Mouse (Mus musculus): ENCODE measurements at regions not wholly inside any gene's neighbourhood (a gene's known extent, or its start where the extent isn't known, plus 50 kb on each side); places are given as distances from the start of the nearest gene placed in this dataset.

DNA sequence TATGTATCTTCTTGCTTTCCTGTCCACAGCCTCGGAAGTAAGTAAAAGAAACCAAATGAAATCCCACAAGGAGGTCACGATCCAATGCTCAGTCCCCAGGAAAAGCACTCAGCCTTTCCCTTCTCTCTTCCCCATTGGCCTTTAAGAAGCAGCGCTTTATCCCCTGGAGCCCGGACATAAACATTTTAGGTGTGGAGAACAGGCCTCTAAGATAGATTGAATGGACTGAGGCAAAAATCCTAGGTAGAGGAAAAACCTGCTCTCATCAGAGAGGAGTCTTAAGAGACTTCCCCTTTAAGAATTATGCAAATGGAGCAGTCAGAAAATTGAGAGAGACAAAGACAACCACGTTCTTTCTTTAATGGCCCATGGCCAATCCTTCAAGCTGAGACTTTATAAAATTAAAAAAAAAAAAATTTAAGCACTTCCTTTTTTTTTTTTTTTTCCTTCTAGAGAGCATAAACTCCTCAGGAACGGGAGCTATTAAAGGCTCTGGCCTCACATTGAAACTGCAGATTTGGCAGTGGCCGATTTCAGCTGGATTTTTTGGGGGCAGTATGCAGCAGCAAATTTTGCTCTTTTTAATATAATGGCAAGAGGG is 1020.5 kb downstream of the 9330182O14Rik start:
- Histone ChIP-seq H3K4me2 (replicated peaks; ENCODE audit: low read depth, low read length) (peak overlapping the region; percentile 42), H3K9ac (replicated peaks; ENCODE audit: low read depth, low read length) (no peak overlapping the region), H3K4me3 (ENCODE audit: low read depth, low read length) (0 out of 2 replicates have a peak overlapping the region, but pooled peaks have one; percentile 7), H3K4me1 (ENCODE audit: control insufficient read depth, insufficient read depth, low read length) (no peaks in the 10 kb centered on the region), H3K9me3 (ENCODE audit: control insufficient read depth, low read depth, low read length) (no peaks in the 10 kb centered on the region), H3K36me3 (ENCODE audit: control insufficient read depth, insufficient read depth, low read length) (no peaks in the 10 kb centered on the region), H3K27ac (ENCODE audit: low read length) (no peak overlapping the region), H3K27me3 (ENCODE audit: control insufficient read depth, insufficient read depth, low read length) (no peaks in the 10 kb centered on the region)
- WGBS = 28% methylated on average over 7 of the region's 7 CpGs
- ATAC-seq (ENCODE audit: insufficient number of reproducible peaks, insufficient read depth, low FRiP score, low read depth) = no peak

DNA sequence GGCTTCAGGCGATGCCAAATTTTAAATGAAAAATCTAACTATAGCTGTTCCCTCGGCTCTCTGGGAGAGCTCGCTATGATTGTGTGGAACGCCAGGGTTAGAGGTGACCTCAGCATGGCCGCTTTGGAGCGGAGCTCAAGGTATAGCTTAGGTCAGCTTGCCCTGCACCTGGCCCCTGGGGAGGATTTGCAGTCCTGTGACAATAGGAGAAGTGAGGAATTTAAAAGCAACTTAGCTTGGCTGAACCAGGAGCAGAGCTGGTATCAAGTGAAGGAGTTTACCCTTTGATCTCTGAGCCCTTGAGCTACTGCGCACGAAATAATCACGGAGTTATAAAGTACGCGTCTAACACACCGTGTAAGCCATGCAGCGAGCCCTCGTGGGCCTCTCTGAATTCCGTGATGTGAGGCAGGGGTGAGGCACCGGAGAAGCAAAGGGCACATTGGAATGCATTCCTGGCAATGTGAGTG is 1021.0 kb downstream of the 9330182O14Rik start:
- Histone ChIP-seq H3K9me3 (ENCODE audit: control insufficient read depth, low read depth, low read length) (no peaks in the 10 kb centered on the region), H3K4me3 (ENCODE audit: low read depth, low read length) (0 out of 2 replicates have a peak overlapping the region, but pooled peaks have one; percentile 7), H3K36me3 (ENCODE audit: control insufficient read depth, insufficient read depth, low read length) (no peaks in the 10 kb centered on the region), H3K27ac (ENCODE audit: low read length) (no peak overlapping the region), H3K27me3 (ENCODE audit: control insufficient read depth, insufficient read depth, low read length) (no peaks in the 10 kb centered on the region), H3K9ac (replicated peaks; ENCODE audit: low read depth, low read length) (no peak overlapping the region), H3K4me1 (ENCODE audit: control insufficient read depth, insufficient read depth, low read length) (no peaks in the 10 kb centered on the region), H3K4me2 (replicated peaks; ENCODE audit: low read depth, low read length) (peak overlapping the region; percentile 42)
- peak; percentile 69 for ATAC-seq (ENCODE audit: insufficient number of reproducible peaks, insufficient read depth, low FRiP score, low read depth)
- WGBS = 3% methylated on average over 16 of the region's 16 CpGs

DNA sequence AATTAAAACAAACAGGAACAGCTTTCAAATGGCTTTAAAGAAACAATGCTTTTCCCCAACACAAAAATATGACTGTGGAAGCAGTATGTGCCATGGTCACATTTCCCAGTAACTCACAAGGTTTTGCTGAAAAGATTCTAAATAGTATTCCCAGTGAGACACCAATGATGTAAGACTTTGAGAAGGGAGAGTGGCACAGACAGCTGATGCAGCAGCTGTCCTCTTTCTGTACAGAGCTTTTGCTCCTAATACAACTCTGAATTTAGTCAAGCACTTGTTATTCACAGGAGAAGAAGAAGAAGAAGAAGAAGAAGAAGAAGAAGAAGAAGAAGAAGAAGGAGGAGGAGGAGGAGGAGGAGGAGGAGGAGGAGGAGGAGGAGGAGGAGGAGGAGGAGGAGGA is 1023.6 kb downstream of the 9330182O14Rik start:
- Histone ChIP-seq H3K36me3 (ENCODE audit: control insufficient read depth, insufficient read depth, low read length) (no peaks in the 10 kb centered on the region), H3K4me3 (ENCODE audit: low read depth, low read length) (no peak overlapping the region), H3K27ac (ENCODE audit: low read length) (no peak overlapping the region), H3K27me3 (ENCODE audit: control insufficient read depth, insufficient read depth, low read length) (no peaks in the 10 kb centered on the region), H3K9me3 (ENCODE audit: control insufficient read depth, low read depth, low read length) (no peaks in the 10 kb centered on the region), H3K9ac (replicated peaks; ENCODE audit: low read depth, low read length) (no peak overlapping the region), H3K4me2 (replicated peaks; ENCODE audit: low read depth, low read length) (no peak overlapping the region), H3K4me1 (ENCODE audit: control insufficient read depth, insufficient read depth, low read length) (peaks cover 4% of the 10 kb centered on the region; the same call in 1 of the 2 replicates)
- no peak for ATAC-seq (ENCODE audit: insufficient number of reproducible peaks, insufficient read depth, low FRiP score, low read depth)

DNA sequence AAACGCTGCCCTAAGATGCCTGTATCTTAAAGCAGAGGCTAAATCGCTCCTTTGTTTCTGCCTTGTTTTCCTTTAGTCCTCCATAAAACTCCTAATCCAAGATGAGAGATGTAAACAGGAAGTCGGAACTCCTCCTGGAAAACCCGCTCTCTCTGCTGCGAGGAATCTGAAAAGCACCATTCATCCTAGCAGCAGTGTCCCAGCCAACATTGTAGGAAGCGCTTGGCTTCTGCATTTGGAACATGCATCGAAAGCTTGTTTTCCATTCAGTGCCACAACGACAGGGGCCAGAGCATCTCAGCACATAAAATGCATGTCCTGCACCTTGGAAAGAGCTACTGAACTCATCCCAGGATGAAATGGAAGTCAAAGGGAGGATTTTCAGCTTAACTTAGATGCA is 1028.1 kb downstream of the 9330182O14Rik start:
- Histone ChIP-seq H3K4me3 (ENCODE audit: low read depth, low read length) (no peak overlapping the region), H3K36me3 (ENCODE audit: control insufficient read depth, insufficient read depth, low read length) (no peaks in the 10 kb centered on the region), H3K4me1 (ENCODE audit: control insufficient read depth, insufficient read depth, low read length) (peaks cover 4% of the 10 kb centered on the region; the same call in 1 of the 2 replicates), H3K9me3 (ENCODE audit: control insufficient read depth, low read depth, low read length) (no peaks in the 10 kb centered on the region), H3K27ac (ENCODE audit: low read length) (no peak overlapping the region), H3K4me2 (replicated peaks; ENCODE audit: low read depth, low read length) (peak overlapping the region; percentile 22; the same call in 1 of the 2 replicates), H3K27me3 (ENCODE audit: control insufficient read depth, insufficient read depth, low read length) (no peaks in the 10 kb centered on the region), H3K9ac (replicated peaks; ENCODE audit: low read depth, low read length) (no peak overlapping the region)
- ATAC-seq (ENCODE audit: insufficient number of reproducible peaks, insufficient read depth, low FRiP score, low read depth) = no peak
- 38% methylated on average over 8 of the region's 8 CpGs for WGBS

DNA sequence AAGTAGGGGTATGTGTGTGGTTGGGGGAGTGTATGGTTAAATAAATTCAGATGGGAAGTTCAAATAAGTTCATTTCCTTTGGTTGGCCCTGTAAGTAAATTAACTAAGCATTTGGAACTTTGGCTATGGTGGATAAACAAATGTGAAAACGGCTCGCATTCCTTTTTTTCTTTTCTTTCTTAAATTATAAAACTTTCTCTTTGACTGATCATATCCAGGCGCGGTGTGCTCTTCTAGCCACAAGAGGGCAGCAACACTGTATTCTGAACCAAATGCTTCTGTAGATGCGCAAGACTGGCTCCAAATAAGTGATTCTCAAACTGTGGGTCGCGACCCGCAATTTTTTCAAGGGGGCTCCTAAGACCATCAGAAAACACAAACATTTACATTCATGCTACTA is 1028.6 kb downstream of the 9330182O14Rik start:
- H3K9ac ChIP-seq (replicated peaks; ENCODE audit: low read depth, low read length) = no peak overlapping the region
- no peak overlapping the region for H3K27ac ChIP-seq (ENCODE audit: low read length)
- no peaks in the 10 kb centered on the region for H3K36me3 ChIP-seq (ENCODE audit: control insufficient read depth, insufficient read depth, low read length)
- H3K4me1 ChIP-seq (ENCODE audit: control insufficient read depth, insufficient read depth, low read length) = peaks cover 4% of the 10 kb centered on the region; the same call in 1 of the 2 replicates
- WGBS = 5% methylated on average over 8 of the region's 8 CpGs
- H3K9me3 ChIP-seq (ENCODE audit: control insufficient read depth, low read depth, low read length) = no peaks in the 10 kb centered on the region
- no peaks in the 10 kb centered on the region for H3K27me3 ChIP-seq (ENCODE audit: control insufficient read depth, insufficient read depth, low read length)
- no peak for ATAC-seq (ENCODE audit: insufficient number of reproducible peaks, insufficient read depth, low FRiP score, low read depth)
- H3K4me2 ChIP-seq (replicated peaks; ENCODE audit: low read depth, low read length) = 0 out of 2 replicates have a peak overlapping the region, but pooled peaks have one; percentile 22
- H3K4me3 ChIP-seq (ENCODE audit: low read depth, low read length) = no peak overlapping the region

DNA sequence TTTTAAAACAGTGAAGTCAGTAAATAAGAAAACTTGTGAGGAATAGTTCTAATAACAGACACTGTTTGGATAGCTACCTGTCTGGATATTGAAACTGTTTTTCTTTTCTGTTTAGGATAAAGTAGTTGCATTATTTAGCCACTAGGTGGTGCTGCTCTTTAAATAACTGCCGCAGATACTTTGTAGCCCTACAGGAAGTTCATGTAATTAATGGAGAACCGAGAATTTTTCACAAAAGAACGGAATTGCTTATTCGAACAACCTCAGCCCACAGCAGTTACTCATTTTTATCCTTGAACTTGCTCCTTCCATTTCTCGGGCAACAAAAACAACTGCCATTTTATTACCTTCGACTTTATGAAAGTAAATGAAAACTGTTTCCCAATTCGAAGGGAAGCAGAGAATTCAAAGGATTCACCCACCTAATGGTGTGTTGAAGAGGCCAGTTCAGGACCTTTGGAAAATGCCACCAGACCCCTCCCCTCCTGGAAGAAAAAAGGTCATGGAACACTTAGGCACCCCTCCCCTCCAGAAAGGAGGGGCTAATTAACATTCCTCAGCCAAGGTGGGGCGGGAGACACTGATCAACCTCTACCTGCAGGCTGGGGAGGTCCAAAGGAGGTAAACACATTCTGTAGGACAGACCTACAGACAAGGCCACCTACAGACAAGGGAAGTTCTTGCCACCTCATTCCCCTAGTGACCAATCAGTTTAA is 1029.6 kb downstream of the 9330182O14Rik start:
- peaks cover 4% of the 10 kb centered on the region; the same call in 1 of the 2 replicates for H3K4me1 ChIP-seq (ENCODE audit: control insufficient read depth, insufficient read depth, low read length)
- WGBS = 23% methylated on average over 8 of the region's 8 CpGs
- no peak overlapping the region for H3K9ac ChIP-seq (replicated peaks; ENCODE audit: low read depth, low read length)
- H3K36me3 ChIP-seq (ENCODE audit: control insufficient read depth, insufficient read depth, low read length) = no peaks in the 10 kb centered on the region
- no peaks in the 10 kb centered on the region for H3K9me3 ChIP-seq (ENCODE audit: control insufficient read depth, low read depth, low read length)
- H3K27ac ChIP-seq (ENCODE audit: low read length) = no peak overlapping the region
- no peaks in the 10 kb centered on the region for H3K27me3 ChIP-seq (ENCODE audit: control insufficient read depth, insufficient read depth, low read length)
- H3K4me3 ChIP-seq (ENCODE audit: low read depth, low read length) = peak overlapping the region; percentile 23
- H3K4me2 ChIP-seq (replicated peaks; ENCODE audit: low read depth, low read length) = peak overlapping the region; percentile 35
- ATAC-seq (ENCODE audit: insufficient number of reproducible peaks, insufficient read depth, low FRiP score, low read depth) = peak; percentile 74; the same call in 1 of the 2 replicates

DNA sequence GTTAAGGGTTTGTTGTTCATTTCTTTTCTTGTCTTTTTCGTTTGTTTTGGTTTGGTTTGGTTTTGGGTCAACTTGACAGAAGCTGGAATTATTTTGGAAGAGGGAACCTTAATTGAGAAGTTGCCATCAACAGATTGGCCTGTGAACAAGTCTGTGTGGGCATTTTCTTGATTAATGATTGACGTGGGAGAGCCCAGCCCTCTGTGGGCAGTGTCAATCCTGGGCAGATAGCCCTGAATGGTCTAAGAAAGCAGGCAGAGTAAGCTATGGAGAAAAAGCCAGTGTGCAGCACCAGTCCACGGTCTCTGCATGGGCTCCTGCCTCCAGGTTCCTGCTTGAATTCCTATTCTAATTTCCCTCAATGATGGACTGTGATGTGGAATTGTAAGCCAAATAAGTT is 1031.4 kb downstream of the 9330182O14Rik start:
- H3K27me3 ChIP-seq (ENCODE audit: control insufficient read depth, insufficient read depth, low read length) = no peaks in the 10 kb centered on the region
- H3K9ac ChIP-seq (replicated peaks; ENCODE audit: low read depth, low read length) = no peak overlapping the region
- peaks cover 4% of the 10 kb centered on the region; the same call in 1 of the 2 replicates for H3K4me1 ChIP-seq (ENCODE audit: control insufficient read depth, insufficient read depth, low read length)
- no peak overlapping the region for H3K4me3 ChIP-seq (ENCODE audit: low read depth, low read length)
- whole genome bisulfite sequencing = 82% methylated on average over 3 of the region's 3 CpGs
- H3K9me3 ChIP-seq (ENCODE audit: control insufficient read depth, low read depth, low read length) = no peaks in the 10 kb centered on the region
- no peak overlapping the region for H3K27ac ChIP-seq (ENCODE audit: low read length)
- ATAC-seq (ENCODE audit: insufficient number of reproducible peaks, insufficient read depth, low FRiP score, low read depth) = no peak
- H3K4me2 ChIP-seq (replicated peaks; ENCODE audit: low read depth, low read length) = no peak overlapping the region
- no peaks in the 10 kb centered on the region for H3K36me3 ChIP-seq (ENCODE audit: control insufficient read depth, insufficient read depth, low read length)

DNA sequence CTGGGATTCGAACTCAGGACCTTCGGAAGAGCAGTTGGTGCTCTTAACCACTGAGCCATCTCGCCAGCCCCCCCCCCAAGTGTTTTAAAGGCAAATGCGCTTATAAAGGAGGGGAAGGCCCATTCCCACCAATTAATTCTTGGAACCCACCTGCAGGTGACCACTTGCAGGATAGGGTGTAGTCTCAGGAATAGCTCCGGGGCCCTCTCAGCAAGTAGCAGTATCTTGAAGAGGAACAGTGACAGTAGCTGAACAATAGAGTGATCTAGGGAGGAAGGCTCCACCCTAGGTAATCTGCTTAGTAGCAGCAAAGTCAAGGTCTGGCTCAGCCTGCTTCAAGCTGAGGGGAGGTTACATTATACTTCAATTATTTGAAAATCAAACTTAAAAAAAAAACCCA is 1056.6 kb downstream of the 9330182O14Rik start:
- H3K27ac ChIP-seq (ENCODE audit: low read length) = no peak overlapping the region
- no peak overlapping the region for H3K9ac ChIP-seq (replicated peaks; ENCODE audit: low read depth, low read length)
- H3K27me3 ChIP-seq (ENCODE audit: control insufficient read depth, insufficient read depth, low read length) = no peaks in the 10 kb centered on the region
- H3K9me3 ChIP-seq (ENCODE audit: control insufficient read depth, low read depth, low read length) = no peaks in the 10 kb centered on the region
- H3K36me3 ChIP-seq (ENCODE audit: control insufficient read depth, insufficient read depth, low read length) = no peaks in the 10 kb centered on the region
- ATAC-seq (ENCODE audit: insufficient number of reproducible peaks, insufficient read depth, low FRiP score, low read depth) = no peak
- H3K4me1 ChIP-seq (ENCODE audit: control insufficient read depth, insufficient read depth, low read length) = no peaks in the 10 kb centered on the region
- WGBS = 84% methylated on average over 5 of the region's 5 CpGs
- no peak overlapping the region for H3K4me2 ChIP-seq (replicated peaks; ENCODE audit: low read depth, low read length)
- H3K4me3 ChIP-seq (ENCODE audit: low read depth, low read length) = no peak overlapping the region

Data from stomach, embryonic 14.5 days (tissue).